In genomic region chr5:108674624-108675023, GRCm38 (mm10) we compare ENCODE assay signal across 14 mouse cellular contexts. TPM values are rescaled to one million over a fixed set of nuclear protein-coding genes. Genes with fewer than 3 reads are reported as not detected.
A peak's percentile ranks its signal among the peaks of the same experiment; 100 is the strongest.
DNase-seq lines count a peak whose midpoint lies in the region; ATAC-seq and TF ChIP-seq lines count a peak whose summit lies in the region.
"Had no signal": no experiment of that assay in that cellular context is flagged by ENCODE, and none has a peak within 500 bp of the region (broad histone marks: within the 10 kb centered on the region; RNA-seq: fewer than 3 reads in every experiment).

No protein-coding gene starts in this region.

- ATAC-seq in G1E (ENCODE audit: extremely low read depth, insufficient number of reproducible peaks, low FRiP score, poor library complexity, severe bottlenecking), result no peak
- no peak for ATAC-seq in liver, embryonic 14.5 days (ENCODE audit: insufficient read depth)
- ATAC-seq: forebrain, embryonic 15.5 days; inflammation-experienced regulatory T-cells, adult 6 months had no signal

- H3K36me3 ChIP-seq in G1E (replicated peaks), result peaks cover 56% of the 10 kb centered on the region
- peaks cover 19% of the 10 kb centered on the region for H3K36me3 ChIP-seq in liver, embryonic 14.5 days (replicated peaks; ENCODE audit: control insufficient read depth, insufficient read depth, low read depth)

- peak overlapping the region; percentile 84 for H3K9ac ChIP-seq in liver, embryonic 14.5 days (replicated peaks)
- H3K9ac ChIP-seq: forebrain, embryonic 15.5 days; limb, embryonic 15.5 days had no signal

- peaks cover 99% of the 10 kb centered on the region for H3K4me1 ChIP-seq in G1E (ENCODE audit: insufficient read depth, low read depth, low read length)
- H3K4me1 ChIP-seq in liver, embryonic 14.5 days (replicated peaks; ENCODE audit: control insufficient read depth in 2 of 2, insufficient read depth in 2 of 2, low read length in 1 of 2), result peaks cover 35 to 49% of the 10 kb centered on the region in 2 experiments

- peak overlapping the region; percentile 69 for H3K4me3 ChIP-seq in G1E (ENCODE audit: low read depth, low read length)
- H3K4me3 ChIP-seq in liver, embryonic 14.5 days (ENCODE audit: insufficient read depth in 1 of 2, low read depth in 2 of 2, low read length in 2 of 2), result peak overlapping the region; percentile 56 to 62
- H3K4me3 ChIP-seq: embryonic facial prominence, embryonic 10.5 days; forebrain, embryonic 15.5 days; limb, embryonic 15.5 days had no signal

- TF ChIP-seq EP300 in liver, embryonic 14.5 days (IDR thresholded peaks at IDR 0.05; ENCODE audit: low read depth), result no peak

- H3K27me3 ChIP-seq in G1E (ENCODE audit: insufficient read depth, low read length), result no peaks in the 10 kb centered on the region
- no peaks in the 10 kb centered on the region for H3K27me3 ChIP-seq in liver, embryonic 14.5 days (ENCODE audit: control insufficient read depth, insufficient read depth, low read length)
- H3K27me3 ChIP-seq: forebrain, embryonic 15.5 days; limb, embryonic 15.5 days had no signal

- no peak for TF ChIP-seq CTCF in G1E (IDR thresholded peaks at IDR 0.05; ENCODE audit: low read depth, low read length)
- TF ChIP-seq CTCF in liver, embryonic 14.5 days (IDR thresholded peaks at IDR 0.05; ENCODE audit: low read depth), result no peak

- peak overlapping the region; percentile 88 for H3K4me2 ChIP-seq in liver, embryonic 14.5 days (ENCODE audit: low read depth)
- H3K4me2 ChIP-seq: forebrain, embryonic 15.5 days; limb, embryonic 15.5 days had no signal

- no peaks in the 10 kb centered on the region for H3K9me3 ChIP-seq in G1E (replicated peaks)
- H3K9me3 ChIP-seq in liver, embryonic 14.5 days (ENCODE audit: control insufficient read depth, low read length), result no peaks in the 10 kb centered on the region
- H3K9me3 ChIP-seq: embryonic facial prominence, embryonic 10.5 days; forebrain, embryonic 15.5 days; limb, embryonic 15.5 days had no signal

- DNase-seq in G1E (ENCODE audit: low spot score), result no peak
- DNase-seq in kidney, adult 18-20 months, result peak; percentile 72
- DNase-seq in kidney, postnatal 14 days, result peak; percentile 75
- no peak for DNase-seq in liver, embryonic 14.5 days (ENCODE audit: low read depth in 3 of 3, low spot score in 3 of 3)
- no peak for DNase-seq in thymus, postnatal 36 days
- DNase-seq in ovary, postnatal 36 days (ENCODE audit: low spot score), result no peak
- no peak for DNase-seq in layer of hippocampus, postnatal 14 days (ENCODE audit: low spot score in 2 of 2)
- DNase-seq: adrenal gland, postnatal 14 days; cerebellum, adult 18-20 months; cerebellum, postnatal 36 days had no signal

- peak overlapping the region; percentile 68 for H3K27ac ChIP-seq in liver, embryonic 14.5 days
- H3K27ac ChIP-seq: embryonic facial prominence, embryonic 10.5 days; forebrain, embryonic 15.5 days; limb, embryonic 15.5 days had no signal

- WGBS in liver, embryonic 14.5 days (ENCODE audit: insufficient replicate concordance), result 40% methylated on average over 2 of the region's 2 CpGs

RNA-seq across cellular contexts. Expression of gene Slc26a1, which starts 0.7 kb away (rescaled TPM):
- total RNA-seq in G1E (2014; fragmentation: Nextera tagmentation), result 1.7 and 2.0 TPM in 2 replicates
- total RNA-seq in G1E (2017), result 0.87 and 0.93 TPM in 2 replicates
- 0.88 and 1.2 TPM in 2 replicates for polyA plus RNA-seq in G1E (2012)
- 15.3 and 17.9 TPM in 2 replicates for polyA plus RNA-seq in liver, embryonic 14.5 days (2012; rRNA removed)
- polyA plus RNA-seq in liver, embryonic 14.5 days (2014; fragmentation: Nextera tagmentation; extraction: Ambion mirVana), result 12.6 and 15.5 TPM in 2 replicates
- 1 to 10 TPM; 1.4 to 2.1 TPM for total RNA-seq in layer of hippocampus, postnatal 14 days (2021)

RNA-seq across cellular contexts. Expression of gene Dgkq, which starts 5.2 kb away (rescaled TPM):
- total RNA-seq in G1E (2014; fragmentation: Nextera tagmentation), result 6.9 and 12.3 TPM in 2 replicates
- total RNA-seq in G1E (2017), result 7.9 and 8.3 TPM in 2 replicates
- 3.9 and 4.5 TPM in 2 replicates for polyA plus RNA-seq in G1E (2012)
- 4.7 TPM in 2 replicates for polyA plus RNA-seq in liver, embryonic 14.5 days (2012; rRNA removed)
- 1.9 and 2.3 TPM in 2 replicates for polyA plus RNA-seq in liver, embryonic 14.5 days (2014; fragmentation: Nextera tagmentation; extraction: Ambion mirVana)
- 10 to 100 TPM; 54.1 to 55.0 TPM for total RNA-seq in layer of hippocampus, postnatal 14 days (2021)

RNA-seq across cellular contexts. Expression of gene Idua, which starts 14.5 kb away (rescaled TPM):
- total RNA-seq in G1E (2014; fragmentation: Nextera tagmentation) (37.7 and 43.2 TPM in 2 replicates), G1E (2017) (6.2 TPM in 2 replicates)
- 7.0 and 9.1 TPM in 2 replicates for polyA plus RNA-seq in G1E (2012)
- polyA plus RNA-seq in liver, embryonic 14.5 days (2012; rRNA removed), result 3.0 and 3.1 TPM in 2 replicates
- polyA plus RNA-seq in liver, embryonic 14.5 days (2014; fragmentation: Nextera tagmentation; extraction: Ambion mirVana), result 2.5 and 2.9 TPM in 2 replicates
- total RNA-seq in layer of hippocampus, postnatal 14 days (2021), result 10 to 100 TPM; 10.1 to 10.9 TPM

RNA-seq across cellular contexts. Expression of gene Fgfrl1, which starts 17.6 kb away (rescaled TPM):
- 4.2 and 4.9 TPM in 2 replicates for total RNA-seq in G1E (2014; fragmentation: Nextera tagmentation)
- total RNA-seq in G1E (2017), result 2.1 and 2.5 TPM in 2 replicates
- polyA plus RNA-seq in G1E (2012), result 5.1 and 7.1 TPM in 2 replicates
- 11.0 and 12.7 TPM in 2 replicates for polyA plus RNA-seq in liver, embryonic 14.5 days (2012; rRNA removed)
- polyA plus RNA-seq in liver, embryonic 14.5 days (2014; fragmentation: Nextera tagmentation; extraction: Ambion mirVana), result 5.9 and 7.4 TPM in 2 replicates
- total RNA-seq in layer of hippocampus, postnatal 14 days (2021), result 10 to 100 TPM; 17.9 to 19.8 TPM

RNA-seq across cellular contexts. Expression of gene Tmem175, which starts 45.1 kb away (rescaled TPM):
- total RNA-seq in G1E (2014; fragmentation: Nextera tagmentation) (38.0 and 51.5 TPM in 2 replicates), G1E (2017) (22.4 and 22.9 TPM in 2 replicates)
- polyA plus RNA-seq in G1E (2012), result 2.2 and 4.4 TPM in 2 replicates
- 8.2 and 11.1 TPM in 2 replicates for polyA plus RNA-seq in liver, embryonic 14.5 days (2012; rRNA removed)
- 12.8 and 15.0 TPM in 2 replicates for polyA plus RNA-seq in liver, embryonic 14.5 days (2014; fragmentation: Nextera tagmentation; extraction: Ambion mirVana)
- total RNA-seq in layer of hippocampus, postnatal 14 days (2021), result 10 to 100 TPM; 36.7 to 41.1 TPM

Comparison
In these comparisons a context has a peak if more than half of its experiments do, and no peak if none do; other contexts are left out.
1. DNase-seq: peak in kidney, adult 18-20 months (single experiment) and kidney, postnatal 14 days (single experiment); none in G1E (single experiment), liver, embryonic 14.5 days (0 of 3), thymus, postnatal 36 days (0 of 2), ovary, postnatal 36 days (single experiment) and layer of hippocampus, postnatal 14 days (0 of 2).
2. RNA of gene Dgkq, which starts 5.2 kb away (total RNA-seq): 54.1 to 55.0 TPM in layer of hippocampus, postnatal 14 days; 6.9 to 12.3 TPM in G1E; every median in the first group is over 4 times any median in the second.